Mouse (Mus musculus) T-helper 17 cell (primary cell): ENCODE results near the gene Ccdc97.

ENCODE experiments used
- in situ Hi-C, 2 experiments: fragments of 300-600 bp; cut with MboI, MseI; formaldehyde crosslinking; loops; 1 replicate in 1 of 2; 2 replicates in 1 of 2; pipeline ENCODE4 v1.15.1; 2025; ENCODE audit warnings: high pct_unique_total_duplicates in 2 of 2

Ccdc97 gene

DNA sequence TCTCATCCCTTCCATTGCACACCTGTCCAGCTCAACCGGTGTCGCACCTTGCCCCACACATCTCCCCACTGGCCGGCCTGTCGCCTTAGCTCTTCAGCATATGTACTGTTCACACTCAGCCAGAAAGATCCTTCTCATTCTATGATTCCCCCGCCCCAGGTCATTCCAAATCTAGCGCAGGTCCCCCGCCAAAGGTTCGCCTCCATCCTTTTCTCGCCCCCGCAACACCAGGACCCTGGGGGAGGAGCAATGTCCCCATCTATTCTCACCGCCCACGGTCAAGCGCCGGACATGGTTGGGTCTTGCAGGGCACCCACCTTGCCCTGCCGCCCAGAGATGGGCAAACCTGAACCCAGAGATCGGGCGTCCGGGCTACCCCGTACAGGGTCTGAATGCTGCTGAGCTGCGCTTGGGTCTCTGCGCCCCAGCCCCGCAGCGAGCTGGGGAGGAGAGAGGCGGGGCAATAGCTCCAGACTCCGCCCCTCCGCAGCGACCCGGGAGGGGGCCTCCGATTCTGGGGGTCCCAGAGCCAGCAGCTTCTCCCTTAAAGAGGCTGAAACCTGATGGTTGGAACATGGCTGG lies 44.1 kb downstream of the Ccdc97 start, which contains the start of gene Tmem91:
Gene Tmem91 (minus strand): TSS at position 448 of the 582 bp plus-strand sequence.
- in situ Hi-C loops: loop anchor here in 1 of 2 experiments (25.0 kb wide), 1 partner anchor 1288 kb away; the partner anchor contains the start of gene Smg9

DNA sequence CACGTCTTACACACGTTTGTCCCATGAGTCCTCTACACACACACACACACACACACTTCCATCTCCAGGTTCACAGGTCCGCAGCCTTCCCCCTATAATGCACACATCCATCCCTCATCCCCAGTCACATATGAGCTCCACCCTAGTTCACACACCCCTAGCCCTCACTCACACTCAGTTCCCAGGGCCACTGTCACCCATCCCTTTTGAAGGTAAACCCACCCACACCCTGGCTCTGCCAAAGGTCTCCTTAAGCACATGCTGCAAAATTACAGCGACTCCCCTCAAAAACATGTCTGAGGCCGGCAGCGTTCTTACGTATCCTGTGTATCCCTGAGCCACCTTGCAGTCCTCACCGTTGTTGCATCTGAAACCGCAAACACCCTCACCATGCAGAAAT lies 44.6 kb downstream of the Ccdc97 start:
- in situ Hi-C loops: no loop called here

DNA sequence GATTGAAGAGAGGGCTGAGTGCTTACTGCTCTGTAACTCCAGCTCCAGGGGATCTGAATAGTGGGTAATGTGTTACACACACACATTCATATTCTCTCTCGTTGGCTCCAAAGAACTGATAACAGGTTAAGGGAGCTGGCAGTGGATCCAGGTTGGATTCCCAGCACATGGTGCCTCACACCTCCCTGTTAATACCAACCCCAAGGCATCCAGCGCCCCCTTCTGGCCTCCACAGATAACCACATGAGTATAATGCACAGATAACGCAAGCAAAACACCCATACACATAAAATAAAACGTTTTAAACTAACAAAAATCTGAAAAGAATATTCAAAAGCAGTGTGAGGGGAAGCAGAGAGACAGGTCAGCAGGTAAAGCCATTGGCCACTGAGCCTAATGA lies 46.4 kb downstream of the Ccdc97 start:
- in situ Hi-C loops: no loop called here

DNA sequence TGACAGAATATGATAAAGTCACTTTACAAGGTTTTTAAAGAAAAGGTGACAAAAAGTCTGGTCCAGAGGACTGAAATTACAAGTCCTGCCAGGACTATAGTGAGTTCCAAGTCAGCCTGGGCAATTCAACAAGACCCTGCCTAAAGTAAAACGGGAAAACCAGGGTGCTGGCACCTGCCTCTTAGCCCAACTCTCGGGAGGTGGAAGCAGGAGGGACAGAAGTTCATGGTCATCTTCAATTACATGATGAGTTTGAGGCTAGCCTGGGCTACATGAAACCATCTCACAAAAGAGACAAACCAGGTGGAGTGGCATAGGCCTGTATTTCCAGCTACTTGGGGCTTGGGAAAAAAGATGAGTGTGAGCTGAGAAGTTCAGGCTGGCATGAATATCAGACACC lies 47.2 kb downstream of the Ccdc97 start:
- in situ Hi-C loops: no loop called here

DNA sequence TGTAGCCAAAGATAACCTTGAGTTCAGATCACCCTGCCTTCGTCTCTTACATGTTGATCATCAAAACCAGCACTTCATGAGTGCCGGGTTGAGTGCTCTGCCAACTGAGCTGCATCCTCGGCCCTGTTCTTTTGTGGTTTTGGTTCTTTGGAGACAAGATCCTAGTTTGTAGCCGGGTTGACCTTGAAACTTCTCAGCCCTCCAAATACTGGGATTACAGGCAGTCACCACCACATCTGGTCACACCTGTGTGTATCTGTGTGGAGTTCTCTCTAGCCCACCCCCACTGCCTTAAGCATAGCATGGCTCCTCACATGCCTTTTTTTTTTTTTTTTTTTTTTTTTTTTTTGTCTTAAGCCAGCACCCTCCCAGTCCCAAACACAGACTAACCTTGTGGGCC lies 48.8 kb downstream of the Ccdc97 start:
- in situ Hi-C loops: no loop called here

DNA sequence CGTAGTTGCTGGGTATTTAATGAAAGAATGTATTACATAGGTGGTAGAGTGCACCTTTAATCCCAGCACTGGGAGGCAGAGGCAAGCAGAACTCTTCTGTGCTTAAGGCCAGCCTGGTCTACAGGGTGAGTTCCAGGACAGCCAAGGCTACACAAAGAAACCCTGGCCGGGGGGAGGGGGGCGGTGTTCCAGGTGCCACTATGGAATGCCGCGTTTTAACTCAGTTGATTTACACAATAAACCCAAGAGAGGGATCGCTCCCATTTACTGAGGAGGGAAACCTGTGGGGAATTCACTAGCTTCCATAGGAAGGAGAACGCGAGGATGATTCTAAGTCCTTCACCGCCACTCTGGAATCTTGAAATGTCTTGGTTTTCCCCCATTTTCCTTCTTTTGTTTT lies 49.3 kb downstream of the Ccdc97 start:
- in situ Hi-C loops: no loop called here

DNA sequence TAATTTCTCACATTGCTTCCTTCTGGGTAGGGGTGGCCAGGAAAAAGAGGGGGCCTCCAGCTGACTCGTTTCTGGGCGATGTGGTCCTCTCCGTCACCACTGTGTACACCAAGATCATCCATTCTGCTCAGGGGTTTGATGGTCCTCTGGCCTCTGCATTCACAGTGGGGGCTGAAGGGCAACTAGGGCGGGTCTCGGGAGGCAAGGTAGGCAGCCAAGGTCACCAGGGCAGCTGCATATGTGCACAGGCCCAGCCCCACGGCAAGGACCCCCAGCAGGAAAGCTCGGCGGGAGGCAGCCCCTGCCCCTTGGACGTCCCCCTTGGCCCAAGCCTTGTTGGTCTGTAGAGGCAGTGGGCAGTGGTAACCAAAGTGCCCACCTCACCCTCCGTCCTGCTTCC lies 49.7 kb downstream of the Ccdc97 start:
- in situ Hi-C loops: no loop called here

DNA sequence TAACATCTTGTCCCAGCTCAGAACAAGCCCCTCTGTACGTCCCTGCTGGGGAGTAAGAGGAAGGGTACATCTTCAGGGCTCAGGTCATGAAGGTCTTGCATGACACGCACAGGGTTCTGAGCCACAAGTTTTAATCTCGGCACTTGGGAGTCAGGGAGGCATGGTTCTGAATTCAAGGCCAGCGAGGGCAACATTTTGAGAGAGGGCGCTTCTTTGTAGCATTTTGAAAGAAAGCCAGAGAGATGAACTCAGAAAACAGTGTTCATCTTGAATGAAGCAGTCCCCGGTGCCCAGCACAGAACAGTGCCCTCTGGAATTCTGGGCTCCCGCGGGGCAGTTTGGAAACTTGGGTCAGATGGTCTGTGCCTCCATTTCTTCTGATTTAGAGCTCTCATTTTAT lies 52.5 kb downstream of the Ccdc97 start:
- in situ Hi-C loops: no loop called here
